Mouse (Mus musculus) adrenal gland, postnatal 14 days (tissue): Measurements from ENCODE around the gene Gm11562. TPM values are rescaled to one million over a fixed set of nuclear protein-coding genes. Genes with fewer than 3 reads are reported as not detected.
A peak's percentile ranks its signal among the peaks of the same experiment; 100 is the strongest.

Experiments used
- DNase-seq: peaks from one replicate; pipeline ENCODE4 v3.0.0; 2021; ENCODE audit warnings: mixed read lengths
- total RNA-seq: library from RNA; stranded (reverse); gene quantifications from 2 replicates; pipeline ENCODE4 v1.2.3, GENCODE M21; 2021

Gene Gm11562
- total RNA-seq, 1 experiment from 2014 or later, result not detected

DNA sequence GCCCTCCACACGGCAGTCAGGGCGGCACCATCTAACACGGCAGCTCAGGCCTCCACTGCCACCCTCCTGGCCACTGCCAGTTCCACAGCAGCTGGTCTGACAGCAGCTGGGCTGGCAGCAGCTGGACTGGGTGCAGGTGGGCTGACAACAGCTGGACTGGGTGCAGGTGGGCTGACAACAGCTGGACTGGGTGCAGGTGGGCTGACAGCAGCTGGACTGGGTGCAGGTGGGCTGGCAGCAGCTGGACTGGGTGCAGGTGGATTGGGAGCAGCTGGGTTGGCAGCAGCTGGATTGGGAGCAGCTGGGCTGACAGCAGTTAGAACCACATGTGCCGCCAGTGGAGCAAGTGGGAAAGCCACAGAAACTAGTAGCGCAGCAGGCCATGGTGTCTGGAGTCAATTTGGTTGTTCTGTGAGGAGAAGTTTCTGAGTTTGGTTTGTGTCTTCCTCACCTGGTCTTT is 37.0 kb downstream of the Gm11562 start, which contains the start of gene Krtap1-4:
Gene Krtap1-4 (minus strand): TSS at position 410 of the 460 bp plus-strand sequence.
- no peak for DNase-seq

DNA sequence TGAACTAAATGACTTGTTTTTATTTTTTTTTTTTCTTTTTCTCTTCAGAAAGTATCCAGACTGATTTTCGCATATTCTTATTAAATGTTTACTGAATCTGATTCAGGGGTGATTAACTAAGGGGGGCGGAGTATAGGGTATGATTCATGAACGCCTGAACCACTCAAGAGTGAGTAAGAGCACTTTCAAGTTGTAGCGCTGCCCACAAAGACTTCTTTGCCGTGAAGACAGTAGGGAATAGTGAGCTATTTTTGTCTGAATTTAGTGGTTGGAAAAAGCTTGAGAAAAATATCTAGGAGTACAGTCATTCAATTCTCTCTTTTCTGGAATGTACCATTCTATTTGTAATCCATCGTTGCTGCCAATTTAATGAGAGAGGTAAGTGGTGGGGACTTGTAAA is 38.7 kb downstream of the Gm11562 start:
- no peak for DNase-seq

DNA sequence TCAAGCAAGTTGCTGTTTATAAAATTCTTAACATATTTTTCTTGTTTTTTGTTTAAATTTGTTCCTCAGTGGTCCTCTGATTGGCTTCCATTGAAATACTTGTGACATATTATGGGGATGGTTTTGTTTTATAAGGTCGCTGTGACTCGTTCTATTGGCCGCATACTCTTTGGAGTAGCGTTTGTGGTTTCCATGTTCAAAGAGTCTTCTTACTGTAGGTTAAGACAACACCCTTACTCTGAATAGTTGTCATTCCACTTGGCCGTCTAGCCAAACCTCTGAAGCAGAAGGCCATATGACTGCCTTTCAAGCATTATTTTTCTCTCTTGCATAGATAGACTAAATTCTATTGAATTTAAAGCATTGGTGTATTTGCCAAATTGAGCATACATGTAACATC is 39.2 kb downstream of the Gm11562 start:
- no peak for DNase-seq

DNA sequence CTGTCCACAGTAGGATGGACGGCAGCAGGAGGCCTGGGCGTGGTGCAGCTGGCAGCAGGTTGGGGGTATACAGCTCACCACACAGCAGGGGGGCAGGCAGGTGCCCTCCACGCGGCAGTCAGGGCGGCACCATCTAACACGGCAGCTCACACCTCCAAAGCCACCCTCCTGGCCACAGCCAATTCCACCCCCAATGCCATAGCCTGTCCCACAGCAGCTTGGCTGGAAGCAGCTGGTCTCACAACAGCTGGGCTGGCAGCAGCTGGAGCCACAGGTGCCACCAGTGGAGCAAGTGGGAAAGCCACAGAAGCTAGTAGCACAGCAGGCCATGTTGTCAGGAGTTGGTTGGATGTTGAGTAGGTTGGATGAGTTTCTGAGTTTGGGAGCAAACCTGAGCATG is 39.6 kb downstream of the Gm11562 start, which contains the start of gene Krtap1-5:
Gene Krtap1-5 (minus strand): TSS at position 381 of the 400 bp plus-strand sequence.
- no peak for DNase-seq

DNA sequence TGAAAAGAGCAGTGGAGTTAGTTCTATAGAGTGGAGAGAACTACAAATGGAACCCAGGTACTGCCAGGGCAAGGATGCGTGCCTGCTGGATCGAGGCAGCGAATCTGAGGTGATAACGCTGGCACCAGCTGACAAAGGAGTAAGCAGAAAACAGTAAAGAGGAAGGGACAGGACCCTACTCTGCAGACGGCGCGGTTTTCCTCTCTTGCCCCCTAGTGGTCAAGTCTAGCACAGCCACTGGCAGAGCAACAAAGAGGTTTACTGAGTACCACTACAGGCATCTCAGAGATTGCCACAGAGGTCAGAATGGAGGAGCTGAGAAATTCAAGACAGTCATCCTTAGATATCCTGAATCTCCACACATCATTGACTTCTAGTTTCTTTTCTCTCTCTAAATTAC is 46.1 kb downstream of the Gm11562 start:
- peak; percentile 79 for DNase-seq

DNA sequence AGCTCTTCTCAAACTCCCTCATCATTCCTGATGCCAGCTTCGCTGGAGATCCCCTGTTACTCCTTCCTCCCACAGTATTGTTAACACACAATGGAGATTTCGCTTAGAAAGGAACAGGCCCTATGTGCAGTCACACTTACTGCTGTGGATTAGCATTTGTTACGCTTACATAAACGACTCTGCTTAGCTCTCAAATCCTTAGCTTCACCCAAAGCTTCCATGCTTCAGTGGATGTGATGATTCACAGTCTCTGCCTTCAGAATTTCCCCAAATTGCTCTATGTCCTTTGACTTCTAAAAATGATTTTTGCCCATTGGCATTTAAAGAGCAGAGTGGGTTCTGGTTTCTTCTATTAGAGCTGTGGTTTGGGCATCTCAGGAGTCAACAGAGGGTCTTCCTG is 47.1 kb downstream of the Gm11562 start:
- no peak for DNase-seq

Other genes starting within 250 kb of the Gm11562 start
- not detected in 2 replicates for gene Krt28, start 245.5 kb downstream of the Gm11562 start, total RNA-seq
- 4.3 and 5.6 TPM in 2 replicates for gene Krt10, start 231.1 kb downstream of the Gm11562 start, total RNA-seq
- not detected in 2 replicates for gene Krt12, start 198.2 kb downstream of the Gm11562 start, total RNA-seq
- 0.30 and 0.96 TPM in 2 replicates for gene Krt20, start 182.3 kb downstream of the Gm11562 start, total RNA-seq
- 0.30 and 6.4 TPM in 2 replicates for gene Krt23, start 127.3 kb downstream of the Gm11562 start, total RNA-seq
- not detected in 2 replicates for gene Krt39, start 99.1 kb downstream of the Gm11562 start, total RNA-seq
- gene Krt40, start 77.3 kb downstream of the Gm11562 start, total RNA-seq, result not detected in 2 replicates
- gene Krtap3-3, start 69.6 kb downstream of the Gm11562 start, total RNA-seq, result not detected in 2 replicates
- gene Krtap3-2, start 63.6 kb downstream of the Gm11562 start, total RNA-seq, result not detected in 2 replicates
- not detected in 2 replicates for gene Gm11939, start 61.0 kb downstream of the Gm11562 start, total RNA-seq
- not detected in 2 replicates for gene Krtap3-1, start 53.8 kb downstream of the Gm11562 start, total RNA-seq
- not detected in 2 replicates for gene Krtap1-5, start 39.4 kb downstream of the Gm11562 start, total RNA-seq
- not detected in 2 replicates for gene Krtap1-4, start 36.8 kb downstream of the Gm11562 start, total RNA-seq
- gene Krtap1-3, start 29.1 kb downstream of the Gm11562 start, total RNA-seq, result not detected in 2 replicates
- gene Krtap9-3, start 22.3 kb downstream of the Gm11562 start, total RNA-seq, result not detected in 2 replicates
- not detected in 2 replicates for gene Gm11938, start 17.1 kb downstream of the Gm11562 start, total RNA-seq
- gene Gm11937, start 10.2 kb downstream of the Gm11562 start, total RNA-seq, result not detected in 2 replicates
- gene Krtap2-4, start 5.6 kb downstream of the Gm11562 start, total RNA-seq, result not detected in 2 replicates
- gene Krtap4-1, start 7.8 kb upstream of the Gm11562 start, total RNA-seq, result not detected in 2 replicates
- gene Krtap4-2, start 14.6 kb upstream of the Gm11562 start, total RNA-seq, result not detected in 2 replicates
- gene Krtap4-7, start 23.7 kb upstream of the Gm11562 start, total RNA-seq, result not detected in 2 replicates
- gene Gm11555, start 29.8 kb upstream of the Gm11562 start, total RNA-seq, result not detected in 2 replicates
- gene Gm11563, start 38.5 kb upstream of the Gm11562 start, total RNA-seq, result not detected in 2 replicates
- gene Krtap4-6, start 45.5 kb upstream of the Gm11562 start, total RNA-seq, result not detected in 2 replicates
- not detected in 2 replicates for gene Gm14190, start 70.3 kb upstream of the Gm11562 start, total RNA-seq
- not detected in 2 replicates for gene Gm14180, start 113.9 kb upstream of the Gm11562 start, total RNA-seq
- gene Gm11595, start 152.5 kb upstream of the Gm11562 start, total RNA-seq, result not detected in 2 replicates
- gene Krtap4-8, start 160.3 kb upstream of the Gm11562 start, total RNA-seq, result not detected in 2 replicates
- gene Krtap4-9, start 164.8 kb upstream of the Gm11562 start, total RNA-seq, result not detected in 2 replicates
- not detected in 2 replicates for gene Gm11596, start 173.0 kb upstream of the Gm11562 start, total RNA-seq
- gene Gm11569, start 178.5 kb upstream of the Gm11562 start, total RNA-seq, result not detected in 2 replicates
- not detected in 2 replicates for gene Gm11554, start 184.0 kb upstream of the Gm11562 start, total RNA-seq
- not detected in 2 replicates for gene Krtap4-13, start 189.5 kb upstream of the Gm11562 start, total RNA-seq
- not detected in 2 replicates for gene Gm11564, start 195.2 kb upstream of the Gm11562 start, total RNA-seq
- not detected in 2 replicates for gene 2300003K06Rik, start 217.6 kb upstream of the Gm11562 start, total RNA-seq
- gene Krtap4-16, start 231.2 kb upstream of the Gm11562 start, total RNA-seq, result not detected in 2 replicates
- not detected in 2 replicates for gene Gm11568, start 237.5 kb upstream of the Gm11562 start, total RNA-seq
- gene Gm11559, start 244.0 kb upstream of the Gm11562 start, total RNA-seq, result not detected in 2 replicates